Mouse (Mus musculus): ENCODE measurements around the gene Adora1. TPM values are rescaled to one million over a fixed set of nuclear protein-coding genes. Genes with fewer than 3 reads are reported as not detected.

Adora1 gene
- polyA plus RNA-seq (2012; rRNA removed), result 13.5 and 16.6 TPM in 2 replicates

GRCm38 (mm10) chr1:134235391-134235921 lies at the start of gene Adora1:
TSS of gene Adora1 (minus strand) at chr1:134235431.
- Histone ChIP-seq H3K4me1 (ENCODE audit: control insufficient read depth, insufficient read depth, low read length) (peaks cover 8% of the 10 kb centered on the region), H3K27ac (ENCODE audit: insufficient read depth, low read depth, low read length) (no peak within 1 kb of the TSS), H3K4me3 (ENCODE audit: insufficient read depth, low read depth, low read length) (peak within 1 kb of the TSS; percentile 34), H3K27me3 (replicated peaks; ENCODE audit: control insufficient read depth, insufficient read depth, low read length) (no peaks in the 10 kb centered on the region), H3K36me3 (ENCODE audit: control insufficient read depth, insufficient read depth, low read length) (no peaks in the 10 kb centered on the region)
- WGBS, result 5% methylated on average over 37 of the region's 37 CpGs
- no peak for TF ChIP-seq CTCF (conservative IDR thresholded peaks at IDR 0.05; ENCODE audit: insufficient read depth, insufficient read length, low read depth, low read length)
- no peak for TF ChIP-seq POLR2A (IDR thresholded peaks at IDR 0.05; ENCODE audit: low read depth, low read length)
- no peak for DNase-seq

- H3K4me1 ChIP-seq (ENCODE audit: control insufficient read depth, insufficient read depth, low read length), result no peaks in the 10 kb centered on the region
- H3K27ac ChIP-seq (ENCODE audit: insufficient read depth, low read depth, low read length), result no peak overlapping the region
- no peak for DNase-seq
- TF ChIP-seq CTCF (conservative IDR thresholded peaks at IDR 0.05; ENCODE audit: insufficient read depth, insufficient read length, low read depth, low read length) (no peak), POLR2A (IDR thresholded peaks at IDR 0.05; ENCODE audit: low read depth, low read length) (no peak)
- no peak overlapping the region for H3K4me3 ChIP-seq (ENCODE audit: insufficient read depth, low read depth, low read length)
- 40% methylated on average over 1 of the region's 1 CpGs for WGBS
- H3K27me3 ChIP-seq (replicated peaks; ENCODE audit: control insufficient read depth, insufficient read depth, low read length), result no peaks in the 10 kb centered on the region
- H3K36me3 ChIP-seq (ENCODE audit: control insufficient read depth, insufficient read depth, low read length), result no peaks in the 10 kb centered on the region
Measured at GRCm38 (mm10) chr1:134283108-134283507, 47.9 kb upstream of the Adora1 start.

GRCm38 (mm10) chr1:134282342-134282741 lies 47.1 kb upstream of the Adora1 start:
- TF ChIP-seq POLR2A (IDR thresholded peaks at IDR 0.05; ENCODE audit: low read depth, low read length), result no peak
- H3K36me3 ChIP-seq (ENCODE audit: control insufficient read depth, insufficient read depth, low read length), result no peaks in the 10 kb centered on the region
- H3K4me1 ChIP-seq (ENCODE audit: control insufficient read depth, insufficient read depth, low read length), result no peaks in the 10 kb centered on the region
- H3K27ac ChIP-seq (ENCODE audit: insufficient read depth, low read depth, low read length), result no peak overlapping the region
- H3K27me3 ChIP-seq (replicated peaks; ENCODE audit: control insufficient read depth, insufficient read depth, low read length), result no peaks in the 10 kb centered on the region
- no peak for DNase-seq
- H3K4me3 ChIP-seq (ENCODE audit: insufficient read depth, low read depth, low read length), result no peak overlapping the region
- 71% methylated on average over 3 of the region's 3 CpGs for WGBS

GRCm38 (mm10) chr1:134281563-134281962 lies 46.3 kb upstream of the Adora1 start:
- TF ChIP-seq POLR2A (IDR thresholded peaks at IDR 0.05; ENCODE audit: low read depth, low read length), result no peak
- no peak for TF ChIP-seq CTCF (conservative IDR thresholded peaks at IDR 0.05; ENCODE audit: insufficient read depth, insufficient read length, low read depth, low read length)
- DNase-seq, result no peak
- 79% methylated on average over 4 of the region's 4 CpGs for WGBS
- no peaks in the 10 kb centered on the region; the same call in 1 of the 2 replicates for H3K4me1 ChIP-seq (ENCODE audit: control insufficient read depth, insufficient read depth, low read length)
- H3K4me3 ChIP-seq (ENCODE audit: insufficient read depth, low read depth, low read length), result no peak overlapping the region
- no peak overlapping the region for H3K27ac ChIP-seq (ENCODE audit: insufficient read depth, low read depth, low read length)
- no peaks in the 10 kb centered on the region for H3K27me3 ChIP-seq (replicated peaks; ENCODE audit: control insufficient read depth, insufficient read depth, low read length)
- H3K36me3 ChIP-seq (ENCODE audit: control insufficient read depth, insufficient read depth, low read length), result no peaks in the 10 kb centered on the region

- Histone ChIP-seq H3K27me3 (replicated peaks; ENCODE audit: control insufficient read depth, insufficient read depth, low read length) (no peaks in the 10 kb centered on the region), H3K4me3 (ENCODE audit: insufficient read depth, low read depth, low read length) (no peak overlapping the region), H3K27ac (ENCODE audit: insufficient read depth, low read depth, low read length) (no peak overlapping the region), H3K36me3 (ENCODE audit: control insufficient read depth, insufficient read depth, low read length) (no peaks in the 10 kb centered on the region), H3K4me1 (ENCODE audit: control insufficient read depth, insufficient read depth, low read length) (peaks cover 8% of the 10 kb centered on the region; the same call in 1 of the 2 replicates)
- TF ChIP-seq CTCF (conservative IDR thresholded peaks at IDR 0.05; ENCODE audit: insufficient read depth, insufficient read length, low read depth, low read length), result no peak
- TF ChIP-seq POLR2A (IDR thresholded peaks at IDR 0.05; ENCODE audit: low read depth, low read length), result no peak
- DNase-seq, result no peak
- WGBS, result 86% methylated on average over 5 of the region's 5 CpGs
Measured at GRCm38 (mm10) chr1:134280174-134280573, 44.9 kb upstream of the Adora1 start.

GRCm38 (mm10) chr1:134276823-134277222 lies 41.6 kb upstream of the Adora1 start:
- Histone ChIP-seq H3K27me3 (replicated peaks; ENCODE audit: control insufficient read depth, insufficient read depth, low read length) (no peaks in the 10 kb centered on the region), H3K36me3 (ENCODE audit: control insufficient read depth, insufficient read depth, low read length) (no peaks in the 10 kb centered on the region), H3K27ac (ENCODE audit: insufficient read depth, low read depth, low read length) (no peak overlapping the region), H3K4me1 (ENCODE audit: control insufficient read depth, insufficient read depth, low read length) (peaks cover 12% of the 10 kb centered on the region), H3K4me3 (ENCODE audit: insufficient read depth, low read depth, low read length) (no peak overlapping the region)
- no peak for TF ChIP-seq CTCF (conservative IDR thresholded peaks at IDR 0.05; ENCODE audit: insufficient read depth, insufficient read length, low read depth, low read length)
- no peak for TF ChIP-seq POLR2A (IDR thresholded peaks at IDR 0.05; ENCODE audit: low read depth, low read length)
- 78% methylated on average over 7 of the region's 7 CpGs for WGBS
- no peak for DNase-seq

GRCm38 (mm10) chr1:134275616-134276464 lies 40.6 kb upstream of the Adora1 start:
- Histone ChIP-seq H3K27me3 (replicated peaks; ENCODE audit: control insufficient read depth, insufficient read depth, low read length) (no peaks in the 10 kb centered on the region), H3K4me1 (ENCODE audit: control insufficient read depth, insufficient read depth, low read length) (peaks cover 12% of the 10 kb centered on the region), H3K27ac (ENCODE audit: insufficient read depth, low read depth, low read length) (peak overlapping the region; percentile 27; the same call in 1 of the 2 replicates), H3K36me3 (ENCODE audit: control insufficient read depth, insufficient read depth, low read length) (no peaks in the 10 kb centered on the region), H3K4me3 (ENCODE audit: insufficient read depth, low read depth, low read length) (no peak overlapping the region)
- peak; percentile 84 for DNase-seq
- TF ChIP-seq CTCF (conservative IDR thresholded peaks at IDR 0.05; ENCODE audit: insufficient read depth, insufficient read length, low read depth, low read length) (no peak; the same call in 1 of the 2 replicates), POLR2A (IDR thresholded peaks at IDR 0.05; ENCODE audit: low read depth, low read length) (no peak)
- 42% methylated on average over 13 of the region's 13 CpGs for WGBS
